Mouse (Mus musculus) midbrain, embryonic 14.5 days (tissue): Measurements from ENCODE around the gene Gm13697. TPM values are rescaled to one million over a fixed set of nuclear protein-coding genes. Genes with fewer than 3 reads are reported as not detected.

Experiments used
- ATAC-seq: fragments of 200-750 bp; cut with Nextera tagmentation; 2 replicates; pipeline ENCODE4 v1.8.0; 2017; ENCODE audit warnings: moderate number of reproducible peaks, moderate library complexity; ENCODE audit not compliant: low FRiP score, low TSS enrichment
- DNase-seq: peaks from one replicate; pipeline ENCODE4 v3.0.0-alpha.2; 2015
- H3K27ac ChIP-seq: fragments of 300-500 bp; sonication (generic); replicated peaks from 2 replicates; pipeline ENCODE4 v1.5.1; 2014; ENCODE audit warnings: mild to moderate bottlenecking, low read depth, low read length, moderate library complexity
- H3K27me3 ChIP-seq: fragments of 300-500 bp; sonication (generic); 2 replicates; pipeline ENCODE4 v1.6.1; 2014; ENCODE audit warnings: low read length, control low read depth, mixed read lengths; ENCODE audit not compliant: control insufficient read depth, insufficient read depth
- H3K36me3 ChIP-seq: fragments of 300-500 bp; sonication (generic); 2 replicates; pipeline ENCODE4 v1.6.1; 2014; ENCODE audit warnings: low read length, control low read depth; ENCODE audit not compliant: control insufficient read depth, insufficient read depth
- H3K4me1 ChIP-seq: fragments of 300-500 bp; sonication (generic); 2 replicates; pipeline ENCODE4 v1.6.1; 2014; ENCODE audit warnings: mild to moderate bottlenecking, antibody characterized with exemption, low read length, control low read depth; ENCODE audit not compliant: control insufficient read depth, insufficient read depth
- H3K4me2 ChIP-seq: fragments of 300-500 bp; sonication (generic); 2 replicates; pipeline ENCODE4 v1.6.1; 2014; ENCODE audit warnings: mild to moderate bottlenecking, low read length, moderate library complexity
- H3K4me3 ChIP-seq: fragments of 300-500 bp; sonication (generic); replicated peaks from 2 replicates; pipeline ENCODE4 v1.5.1; 2014; ENCODE audit warnings: low read depth, low read length
- H3K9ac ChIP-seq: fragments of 300-500 bp; sonication (generic); replicated peaks from 2 replicates; pipeline ENCODE4 v1.6.1; 2014; ENCODE audit warnings: mild to moderate bottlenecking, low read length, moderate library complexity
- H3K9me3 ChIP-seq: fragments of 300-500 bp; sonication (generic); 2 replicates; pipeline ENCODE4 v1.6.1; 2016; ENCODE audit warnings: low read length, control low read depth, mixed read lengths; ENCODE audit not compliant: control insufficient read depth
- WGBS: fragments of 180-500 bp; shearing (Covaris S2); extraction: QIAGEN DNeasy Blood & Tissue Kit; methylation state at CpG from one replicate; pipeline ENCODE4 v1.1.7; 2014; 5-methylcytosine and 5-hydroxymethylcytosine counted together
- polyA plus RNA-seq: library from polyadenylated mRNA; unstranded; fragments of >200 nt; fragmentation: Nextera tagmentation; extraction: Ambion mirVana; gene quantifications from 2 replicates; pipeline ENCODE4 v1.2.1, GENCODE M21; 2014

Gm13697 gene
- polyA plus RNA-seq, 1 experiment from 2014 or later = not detected

- Histone ChIP-seq H3K27ac (no peak overlapping the region), H3K4me3 (no peak overlapping the region), H3K9me3 (no peaks in the 10 kb centered on the region), H3K4me2 (no peak overlapping the region), H3K36me3 (no peaks in the 10 kb centered on the region), H3K9ac (no peak overlapping the region), H3K4me1 (no peaks in the 10 kb centered on the region), H3K27me3 (no peaks in the 10 kb centered on the region)
- DNase-seq = no peak
- 74% methylated on average over 2 of the region's 2 CpGs for WGBS
- no peak for ATAC-seq
Observed at GRCm38 (mm10) chr2:84021930-84022329, 37.4 kb downstream of the Gm13697 start.

GRCm38 (mm10) chr2:84022905-84023304 lies 38.4 kb downstream of the Gm13697 start:
- Histone ChIP-seq H3K27me3 (no peaks in the 10 kb centered on the region), H3K36me3 (no peaks in the 10 kb centered on the region), H3K9me3 (no peaks in the 10 kb centered on the region), H3K4me1 (no peaks in the 10 kb centered on the region), H3K4me2 (no peak overlapping the region), H3K9ac (no peak overlapping the region), H3K4me3 (no peak overlapping the region), H3K27ac (no peak overlapping the region)
- 91% methylated on average over 2 of the region's 2 CpGs for WGBS
- DNase-seq = no peak
- ATAC-seq = no peak

- Histone ChIP-seq H3K4me1 (no peaks in the 10 kb centered on the region), H3K4me2 (no peak overlapping the region), H3K9ac (no peak overlapping the region), H3K36me3 (no peaks in the 10 kb centered on the region), H3K27ac (no peak overlapping the region), H3K27me3 (no peaks in the 10 kb centered on the region), H3K9me3 (no peaks in the 10 kb centered on the region), H3K4me3 (no peak overlapping the region)
- 90% methylated on average over 2 of the region's 2 CpGs for WGBS
- ATAC-seq = no peak
- DNase-seq = no peak
Observed at GRCm38 (mm10) chr2:84023319-84023718, 38.8 kb downstream of the Gm13697 start.

- WGBS = 30% methylated on average over 4 of the region's 4 CpGs
- Histone ChIP-seq H3K36me3 (no peaks in the 10 kb centered on the region), H3K9ac (no peak overlapping the region), H3K9me3 (no peaks in the 10 kb centered on the region), H3K27ac (no peak overlapping the region), H3K4me1 (no peaks in the 10 kb centered on the region), H3K4me3 (no peak overlapping the region), H3K4me2 (no peak overlapping the region), H3K27me3 (no peaks in the 10 kb centered on the region)
- ATAC-seq (no peak), DNase-seq (peak; percentile 14)
Observed at GRCm38 (mm10) chr2:84025217-84025616, 40.7 kb downstream of the Gm13697 start.

- no peaks in the 10 kb centered on the region for H3K9me3 ChIP-seq
- no peak overlapping the region for H3K4me2 ChIP-seq
- H3K4me1 ChIP-seq = no peaks in the 10 kb centered on the region
- H3K9ac ChIP-seq = no peak overlapping the region
- H3K27ac ChIP-seq = no peak overlapping the region
- WGBS = 80% methylated on average over 2 of the region's 2 CpGs
- H3K27me3 ChIP-seq = no peaks in the 10 kb centered on the region
- DNase-seq (no peak), ATAC-seq (no peak)
- no peaks in the 10 kb centered on the region for H3K36me3 ChIP-seq
- no peak overlapping the region for H3K4me3 ChIP-seq
Observed at GRCm38 (mm10) chr2:84032505-84032904, 48.0 kb downstream of the Gm13697 start.

- no peak for DNase-seq
- no peak for ATAC-seq
- Histone ChIP-seq H3K27me3 (no peaks in the 10 kb centered on the region), H3K9me3 (no peaks in the 10 kb centered on the region), H3K4me1 (no peaks in the 10 kb centered on the region), H3K27ac (no peak overlapping the region), H3K4me2 (no peak overlapping the region), H3K36me3 (no peaks in the 10 kb centered on the region), H3K4me3 (no peak overlapping the region), H3K9ac (no peak overlapping the region)
- WGBS = 92% methylated on average over 4 of the region's 4 CpGs
Observed at GRCm38 (mm10) chr2:84035997-84036396, 51.5 kb downstream of the Gm13697 start.

Other genes starting within 250 kb of the Gm13697 start
- gene Fam171b, start 172.1 kb upstream of the Gm13697 start, polyA plus RNA-seq = 73.5 and 91.0 TPM in 2 replicates
- not detected in 2 replicates for gene Zswim2, start 43.5 kb upstream of the Gm13697 start, polyA plus RNA-seq
- gene Gm13698, start 29.1 kb upstream of the Gm13697 start, polyA plus RNA-seq = not detected in 2 replicates
- not detected in 2 replicates for gene Gm13693, start 23.2 kb upstream of the Gm13697 start, polyA plus RNA-seq
- gene Gm13695, start 17.4 kb upstream of the Gm13697 start, polyA plus RNA-seq = not detected in 2 replicates
- not detected in 2 replicates for gene Gm13696, start 11.6 kb upstream of the Gm13697 start, polyA plus RNA-seq
- gene Gm13694, start 5.8 kb upstream of the Gm13697 start, polyA plus RNA-seq = not detected in 2 replicates
- gene Gm13691, start 5.8 kb downstream of the Gm13697 start, polyA plus RNA-seq = not detected in 2 replicates